Mouse (Mus musculus) c-Kit-negative CD71-positive TER-119-positive erythroid progenitor cells, embryonic 14.5 days (primary cell): ENCODE results near the gene Kcnq2.

Experiments used
- DNase-seq: peaks from one replicate; pipeline ENCODE4 v3.0.0-alpha.2; 2013; ENCODE audit warnings: low read depth, low spot score

Gene Kcnq2

DNA sequence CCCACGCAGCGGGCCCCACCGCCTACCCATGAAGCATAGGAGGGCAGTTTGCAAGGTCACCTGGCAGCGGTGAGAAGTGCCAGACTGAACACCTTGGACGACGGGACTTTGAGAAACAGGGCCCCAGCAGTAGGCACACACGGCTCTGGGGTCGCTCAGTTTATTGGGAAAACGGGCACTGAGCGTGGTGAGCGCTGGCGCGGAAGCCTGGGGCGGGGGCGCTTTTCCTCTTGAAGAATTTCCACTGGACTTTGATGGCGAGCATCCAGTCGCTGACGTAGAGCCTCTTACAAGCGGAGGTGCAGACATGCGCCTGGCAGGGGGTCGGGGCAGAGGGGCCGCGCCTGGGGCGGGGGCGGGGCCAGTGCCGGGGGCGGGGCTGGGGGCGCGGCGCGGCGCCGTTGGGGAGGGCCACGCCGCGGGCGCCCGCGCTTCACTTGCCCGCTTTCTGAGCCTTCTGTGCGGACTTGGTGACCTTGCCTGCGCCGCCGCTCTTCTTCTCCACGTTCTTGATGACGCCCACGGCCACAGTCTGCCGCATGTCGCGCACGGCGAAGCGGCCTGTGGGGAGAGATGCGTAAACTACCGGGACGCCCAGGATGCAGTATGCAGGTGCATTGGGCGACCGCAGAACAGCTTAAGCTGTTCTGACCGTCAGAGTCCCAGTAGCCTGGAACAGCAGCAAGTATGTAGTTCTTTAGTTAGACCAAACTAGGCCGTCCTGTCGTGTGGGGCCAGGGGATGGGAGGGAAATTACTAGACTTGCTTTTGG is 12.6 kb upstream of the Kcnq2 start:
- DNase-seq: no peak

DNA sequence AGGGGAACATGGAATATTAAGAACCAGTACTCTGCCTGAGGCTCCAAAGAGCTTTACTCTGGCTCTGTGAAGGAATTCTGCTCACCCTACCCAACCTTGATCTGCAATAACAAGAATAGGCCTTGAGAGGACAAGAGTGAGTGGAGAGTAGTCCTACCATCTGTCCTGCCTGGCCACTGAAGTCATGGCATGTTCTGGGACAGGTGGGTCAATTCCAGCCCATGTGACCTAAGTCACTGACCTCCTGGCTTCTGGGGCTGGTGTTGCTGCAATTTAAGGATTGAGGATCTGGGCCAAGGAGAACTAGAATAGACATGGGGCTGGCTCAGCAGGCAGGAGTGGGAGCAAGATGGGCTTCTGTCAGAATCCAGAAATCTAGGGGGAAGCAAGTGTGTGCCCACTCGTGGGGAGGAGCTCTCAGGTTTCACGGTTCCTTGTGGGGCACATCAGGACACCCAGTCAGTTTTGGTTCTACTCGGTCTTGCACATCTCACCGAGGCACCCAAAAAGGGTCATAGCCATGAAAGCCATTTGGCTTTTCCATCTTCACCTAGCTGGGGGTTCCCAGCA is 12.0 kb upstream of the Kcnq2 start:
- DNase-seq: no peak

DNA sequence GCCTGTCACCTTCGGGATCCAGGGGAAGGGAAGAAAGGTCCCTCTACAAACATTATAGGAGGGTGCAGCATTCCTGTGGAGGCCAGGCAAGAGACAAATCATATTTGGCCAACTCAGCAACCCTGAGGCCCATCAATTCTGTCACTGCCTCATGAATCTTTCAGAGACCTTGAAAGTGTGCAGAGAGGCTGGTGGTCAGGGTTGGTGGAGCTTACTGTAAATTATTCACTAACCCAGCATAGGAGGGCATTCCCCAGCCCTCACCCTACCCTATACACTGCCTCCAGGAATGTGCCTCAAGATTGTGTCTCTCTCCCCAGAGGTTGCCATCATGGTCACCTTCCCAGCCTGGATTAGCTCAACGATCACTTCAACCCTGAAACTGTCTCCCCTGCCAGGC is 9.6 kb upstream of the Kcnq2 start:
- DNase-seq: no peak

DNA sequence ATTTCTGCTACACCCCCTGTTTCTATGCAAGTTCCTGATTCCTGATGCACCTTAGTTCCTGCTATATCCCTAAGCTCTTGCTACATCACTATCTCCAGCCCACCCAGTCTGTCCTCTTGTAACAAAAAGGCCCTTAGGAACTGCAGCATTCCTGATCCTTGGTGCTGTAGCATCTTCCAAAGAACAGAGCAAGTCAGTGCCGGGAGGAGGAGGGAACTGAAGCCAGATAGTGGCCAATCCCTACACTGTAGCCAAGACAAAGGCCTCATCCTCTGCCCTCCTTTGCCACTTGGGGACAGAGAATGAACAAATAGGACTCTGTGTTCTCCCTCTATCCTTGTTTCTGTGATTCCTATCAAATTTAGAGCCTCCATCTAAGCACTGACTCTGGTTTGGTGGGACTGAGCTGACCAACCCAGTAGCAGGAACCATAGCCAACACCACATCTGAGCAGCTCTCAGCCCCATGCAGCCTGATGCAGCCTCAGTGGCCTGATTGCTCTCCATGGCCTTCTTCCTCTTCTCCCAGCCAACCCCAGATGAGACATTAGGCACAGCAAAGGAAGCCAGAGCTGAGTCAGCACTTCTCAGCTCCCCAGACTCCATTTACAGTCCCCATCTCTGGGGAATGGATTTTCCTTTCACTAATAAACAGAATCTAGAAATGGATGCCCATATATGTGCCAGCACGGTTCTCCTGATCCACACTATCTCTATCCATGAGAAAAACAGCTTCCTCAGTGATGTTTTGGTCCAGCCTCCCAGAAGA is 8.6 kb upstream of the Kcnq2 start:
- no peak for DNase-seq

DNA sequence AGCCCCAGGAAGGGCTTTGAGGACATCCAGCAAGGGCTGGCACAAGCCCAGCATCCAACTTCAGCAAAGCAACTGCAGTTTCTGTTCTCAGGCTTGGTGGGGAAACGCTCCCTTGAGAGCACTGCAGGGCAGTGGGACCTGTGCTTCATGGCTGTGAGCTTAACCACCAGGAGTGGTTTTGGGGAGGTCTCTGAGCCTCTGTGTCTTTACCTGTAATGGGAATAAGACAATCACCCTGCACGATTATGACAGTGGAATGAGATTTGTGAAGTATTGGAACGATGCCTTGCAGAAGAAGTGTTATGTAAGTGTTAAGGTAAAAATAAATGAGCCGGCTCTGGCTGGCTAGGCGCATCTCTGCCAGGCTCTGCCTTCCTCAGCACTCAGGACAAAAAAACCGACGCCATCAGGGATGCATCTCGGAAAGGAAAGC is 7.6 kb upstream of the Kcnq2 start:
- no peak for DNase-seq

DNA sequence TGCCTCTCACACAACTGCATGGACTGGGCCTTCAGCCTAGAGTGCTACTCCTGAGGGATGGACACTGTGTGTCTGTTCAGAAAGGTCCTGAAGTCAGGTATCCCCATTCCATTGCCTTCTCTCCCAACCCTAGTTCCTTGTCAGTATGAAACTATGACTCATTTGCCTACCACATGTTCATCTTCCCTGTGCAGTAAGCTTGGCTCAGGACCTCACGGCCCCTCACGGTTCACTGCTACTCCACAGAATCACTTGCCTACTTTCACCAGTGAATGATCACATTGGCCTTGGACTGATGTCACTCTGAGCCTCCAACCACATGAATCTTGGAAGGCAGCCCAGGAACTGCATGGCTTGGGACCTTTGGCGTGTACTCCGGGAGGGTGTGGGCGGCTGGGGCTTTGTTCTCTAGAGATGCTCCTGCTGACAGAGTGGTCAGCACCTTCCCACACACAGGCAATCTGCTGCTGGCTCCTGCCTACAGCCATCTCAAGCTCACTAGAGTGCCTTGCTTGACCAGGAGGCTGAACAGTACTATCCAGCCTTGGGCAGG is 4.6 kb upstream of the Kcnq2 start:
- no peak for DNase-seq

DNA sequence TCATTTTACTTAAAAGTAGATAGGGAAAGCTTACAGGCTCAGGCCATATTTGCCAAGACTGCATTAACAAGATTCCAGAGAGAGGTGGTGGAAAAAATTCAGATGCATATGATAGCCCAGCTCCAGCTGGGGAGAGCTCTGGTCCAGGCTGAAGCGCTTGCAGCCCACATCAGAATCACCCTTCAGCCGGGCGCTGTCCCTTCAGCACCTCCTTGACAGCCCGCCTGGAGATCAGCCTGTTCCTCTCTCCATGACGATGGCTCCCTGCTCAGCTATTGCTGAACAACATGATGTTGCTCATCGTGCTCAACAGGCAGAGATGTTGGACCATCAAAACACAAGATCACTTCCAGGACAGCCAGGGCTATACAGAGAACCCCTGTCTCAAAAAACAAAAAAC is 1.8 kb upstream of the Kcnq2 start:
- no peak for DNase-seq

DNA sequence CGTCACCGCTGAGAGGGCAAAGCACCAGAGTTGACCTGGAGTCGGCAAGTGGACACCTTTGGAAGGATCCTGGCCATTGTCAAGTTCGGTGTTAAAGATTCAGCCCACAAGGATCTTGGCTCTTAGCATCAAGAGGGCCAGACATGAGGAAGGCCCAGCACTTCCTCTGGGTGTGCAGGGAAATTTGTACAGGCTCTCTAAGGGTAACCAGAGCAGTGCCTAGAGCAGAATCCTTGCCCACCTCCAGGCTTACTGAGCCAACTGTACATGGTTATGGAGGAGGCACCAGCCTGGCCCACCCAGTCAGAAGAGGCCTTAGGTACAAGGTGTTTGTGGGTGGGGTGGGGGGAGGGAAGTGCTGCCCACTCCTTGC is 332 bp upstream of the Kcnq2 start:
- no peak for DNase-seq

DNA sequence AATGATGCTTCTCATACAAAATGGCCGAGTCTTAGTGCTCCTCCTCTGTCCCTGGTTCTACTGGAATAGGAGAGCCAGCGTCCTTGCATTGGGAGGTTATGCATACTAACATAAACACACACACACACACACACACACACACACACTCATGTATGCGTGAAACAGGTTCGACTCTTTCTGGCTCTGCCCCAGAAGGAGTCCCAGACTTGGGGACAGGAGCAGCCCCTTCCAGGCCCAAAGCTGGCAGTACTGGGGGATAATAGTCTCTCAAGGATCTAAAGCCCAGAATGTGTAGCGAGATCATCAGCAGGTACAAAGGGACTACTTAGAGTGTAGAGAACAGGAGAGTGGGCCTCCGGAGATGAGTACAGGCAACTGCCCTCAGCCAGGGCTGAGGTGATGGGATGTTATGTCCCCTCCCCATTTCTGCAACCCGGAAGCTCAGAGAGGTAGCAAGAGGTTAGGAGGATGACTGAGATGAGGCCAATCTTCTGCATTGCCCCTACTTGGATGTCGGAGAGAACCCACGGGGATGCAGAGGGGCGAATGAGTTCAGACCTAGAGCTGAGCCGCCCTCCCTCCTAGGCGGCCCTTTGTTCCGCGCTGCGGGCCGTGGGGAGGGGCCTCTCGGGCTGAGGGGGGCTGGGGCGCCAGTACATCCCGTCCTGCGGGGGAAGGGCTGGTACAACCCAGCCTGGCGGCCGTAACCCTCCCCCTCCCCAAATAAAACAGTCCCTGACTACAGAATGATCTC is 1.1 kb downstream of the Kcnq2 start:
- no peak for DNase-seq

DNA sequence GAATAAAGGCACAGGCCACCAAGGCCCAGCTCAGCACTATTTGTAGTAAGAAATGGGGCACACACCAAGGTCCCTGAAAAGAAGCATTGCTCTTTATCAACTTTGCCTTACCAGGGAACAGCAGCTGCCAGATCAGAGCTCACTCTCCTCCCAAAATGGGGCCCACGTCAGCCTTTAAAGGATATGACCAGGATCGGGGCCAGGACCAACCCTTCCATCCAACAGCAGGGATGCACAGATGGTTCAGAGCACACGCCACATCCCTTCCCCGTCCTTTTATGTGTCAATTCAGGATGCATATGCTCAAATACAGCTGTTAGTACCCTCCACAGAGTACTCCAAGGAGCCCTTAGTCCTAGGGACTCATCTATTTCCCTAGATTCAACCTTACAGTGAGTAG is 4.9 kb downstream of the Kcnq2 start:
- no peak for DNase-seq

DNA sequence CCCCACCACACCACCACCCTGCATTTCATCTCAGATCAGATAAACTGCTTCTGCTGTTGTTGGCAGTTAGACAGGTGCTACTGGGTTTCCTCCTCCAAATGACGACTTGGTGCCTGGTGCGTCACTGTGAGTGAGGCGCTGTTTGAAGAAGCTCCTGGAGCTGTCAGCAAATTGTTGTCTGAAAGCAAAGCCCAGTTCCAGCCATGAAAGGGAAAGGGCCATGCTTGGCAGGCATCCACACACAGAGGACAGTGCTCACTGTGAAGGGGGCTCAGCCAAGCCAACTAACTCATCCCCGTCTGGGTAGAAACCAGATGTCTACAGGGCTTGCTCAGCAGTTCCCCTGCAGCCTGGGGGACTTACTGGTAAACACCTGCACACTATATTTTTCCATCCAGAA is 6.1 kb downstream of the Kcnq2 start:
- DNase-seq: no peak

DNA sequence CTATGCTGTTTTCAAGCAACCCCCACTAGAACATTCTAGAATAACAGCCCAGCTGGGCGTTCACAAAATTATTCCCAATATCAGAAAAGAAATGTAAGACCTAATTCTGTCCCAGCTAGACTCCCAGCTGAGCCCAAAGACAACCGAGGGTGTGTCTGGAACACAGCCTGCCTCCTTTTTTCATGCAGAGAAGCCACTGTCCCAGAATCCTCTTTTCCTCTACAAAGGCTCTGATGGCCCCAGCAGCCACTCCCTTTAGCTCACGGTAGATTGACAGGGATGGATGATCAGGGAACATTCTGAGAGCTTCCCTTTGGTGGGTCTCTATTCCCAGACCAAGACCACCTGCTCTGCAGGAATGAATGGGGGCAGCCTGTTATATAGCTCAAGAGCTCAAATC is 7.3 kb downstream of the Kcnq2 start:
- no peak for DNase-seq

DNA sequence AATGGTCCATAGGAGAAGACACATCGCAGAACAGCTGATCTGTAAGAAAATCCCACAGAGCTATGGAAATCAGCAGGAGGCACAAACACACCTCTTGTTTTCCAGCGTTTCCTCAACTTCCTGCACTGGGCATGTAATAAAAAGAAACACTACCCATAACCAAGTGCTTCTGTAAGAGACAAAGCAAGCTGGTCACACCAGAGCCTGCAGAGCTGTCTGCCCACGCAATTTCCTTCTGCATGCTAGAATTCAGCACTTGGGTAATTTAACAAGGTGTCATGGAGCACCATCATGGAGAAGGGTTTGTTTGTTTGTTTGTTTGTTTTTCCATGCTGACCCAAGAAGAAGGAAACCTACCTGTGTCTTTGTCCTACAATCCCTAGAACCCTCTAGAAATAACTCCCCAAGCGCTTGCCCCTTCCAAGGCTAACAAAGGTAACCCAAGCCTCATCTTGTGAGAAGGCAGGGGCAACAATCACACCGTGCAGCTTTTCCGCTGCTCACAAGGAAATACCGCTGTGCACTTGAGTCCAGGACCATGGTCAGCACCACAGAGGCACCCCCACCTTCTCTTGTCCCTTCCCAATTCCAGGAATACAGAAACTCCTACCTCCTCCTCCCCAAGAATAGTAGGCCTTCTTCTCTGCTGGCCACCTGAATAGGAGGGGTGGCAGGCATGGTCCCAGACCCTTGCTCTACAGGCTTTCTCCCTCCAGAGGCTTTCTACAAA is 9.2 kb downstream of the Kcnq2 start:
- DNase-seq: no peak

DNA sequence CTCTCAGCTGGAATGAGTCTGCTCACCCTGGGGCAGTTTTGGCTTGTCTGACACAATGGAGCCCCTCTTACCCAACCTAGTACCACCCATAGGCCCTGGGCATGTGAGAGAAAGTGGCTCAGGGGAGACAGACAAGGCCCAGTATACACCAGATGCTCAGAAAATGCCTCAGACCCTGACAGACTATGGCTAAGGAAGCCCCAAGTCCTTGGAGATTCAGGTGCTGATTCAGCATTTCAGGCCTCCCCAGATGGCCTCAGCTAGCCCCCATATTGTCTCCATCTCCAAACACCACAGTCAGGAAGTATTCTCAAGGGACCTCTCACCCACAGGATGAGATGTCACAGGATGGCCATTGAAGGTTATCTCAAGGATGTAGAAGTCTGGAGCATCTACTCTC is 12.5 kb downstream of the Kcnq2 start:
- no peak for DNase-seq

DNA sequence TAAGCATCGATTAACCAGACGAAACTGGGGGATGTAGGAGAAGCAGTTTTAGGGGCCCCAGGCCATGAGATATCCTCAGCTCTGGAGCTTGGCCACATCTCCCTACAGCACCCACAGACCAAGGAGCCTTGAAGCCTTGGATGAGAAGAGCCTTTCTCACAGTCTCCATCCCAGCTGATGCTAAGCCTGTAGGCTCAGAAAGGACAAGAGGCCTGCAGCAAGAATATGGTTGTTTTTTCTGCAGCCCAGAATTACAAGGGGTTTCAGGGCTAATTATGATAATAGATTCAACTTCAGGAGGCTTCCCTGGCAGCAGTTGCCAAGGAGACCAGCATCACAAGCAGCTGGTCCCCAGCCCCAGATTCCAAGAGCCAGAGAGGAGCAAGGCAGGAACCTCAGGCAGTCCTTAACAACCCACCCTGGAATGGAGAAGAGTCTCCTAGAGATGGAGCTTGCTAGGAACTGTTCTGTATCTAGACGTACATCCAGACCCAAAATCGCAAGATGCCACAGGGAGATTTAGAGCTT is 14.1 kb downstream of the Kcnq2 start:
- DNase-seq: no peak

DNA sequence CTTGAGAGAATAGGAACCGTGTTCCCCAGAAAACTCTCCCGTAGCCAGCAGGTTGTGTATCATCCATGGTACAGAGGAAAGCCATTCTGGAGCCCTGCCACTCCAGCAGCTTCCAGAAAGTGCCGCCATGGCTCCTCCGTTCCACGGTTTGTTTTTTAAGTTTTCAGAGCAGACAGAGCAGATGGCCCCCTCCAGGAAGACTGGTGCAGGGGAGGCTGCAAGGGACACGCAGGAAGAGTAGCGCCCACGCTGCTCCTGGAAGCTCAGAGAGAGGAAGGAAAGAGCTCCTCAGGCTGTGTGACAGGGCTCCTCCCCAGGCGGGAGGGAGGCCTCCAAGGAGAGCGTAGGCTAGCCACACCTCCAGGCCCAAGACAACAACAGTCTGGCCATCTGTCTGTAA is 15.1 kb downstream of the Kcnq2 start:
- no peak for DNase-seq

DNA sequence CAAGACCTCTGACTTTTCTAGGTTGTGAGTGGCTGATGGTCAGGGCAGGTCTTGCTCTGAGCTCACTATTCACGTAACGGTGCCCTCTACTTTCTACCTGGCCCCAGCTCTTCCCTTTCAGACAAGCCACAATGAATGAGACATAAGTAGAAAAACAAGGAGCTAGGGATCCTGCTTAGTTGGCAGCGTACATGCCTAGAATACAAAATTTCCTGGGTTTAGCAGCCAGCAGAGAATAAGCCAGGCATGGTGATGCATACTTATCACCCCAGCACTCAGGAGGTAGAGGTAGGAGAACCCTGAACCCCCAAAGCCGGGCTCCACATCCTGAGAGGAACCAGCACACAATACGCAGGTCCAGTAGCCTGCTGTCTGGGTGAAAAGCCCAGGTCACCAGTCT is 18.7 kb downstream of the Kcnq2 start:
- DNase-seq: no peak

DNA sequence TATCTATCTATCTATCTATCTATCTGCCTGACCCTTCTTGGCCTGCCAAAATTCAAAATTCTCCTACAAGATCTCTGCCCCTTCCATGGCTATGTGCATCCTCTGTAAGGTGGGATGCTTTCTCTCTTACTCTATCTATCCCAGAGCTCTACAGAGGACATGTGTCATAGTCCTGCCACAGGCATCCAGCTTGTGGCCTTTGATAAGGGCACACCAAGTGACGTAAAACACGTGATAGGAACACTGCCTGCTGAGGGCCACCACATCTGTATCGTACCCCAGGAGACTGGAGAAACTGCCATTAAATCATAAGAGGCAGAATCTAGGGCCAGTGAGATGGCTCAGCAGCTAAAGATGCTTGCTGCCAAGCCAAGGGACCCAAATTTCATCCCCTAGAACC is 19.7 kb downstream of the Kcnq2 start:
- no peak for DNase-seq

DNA sequence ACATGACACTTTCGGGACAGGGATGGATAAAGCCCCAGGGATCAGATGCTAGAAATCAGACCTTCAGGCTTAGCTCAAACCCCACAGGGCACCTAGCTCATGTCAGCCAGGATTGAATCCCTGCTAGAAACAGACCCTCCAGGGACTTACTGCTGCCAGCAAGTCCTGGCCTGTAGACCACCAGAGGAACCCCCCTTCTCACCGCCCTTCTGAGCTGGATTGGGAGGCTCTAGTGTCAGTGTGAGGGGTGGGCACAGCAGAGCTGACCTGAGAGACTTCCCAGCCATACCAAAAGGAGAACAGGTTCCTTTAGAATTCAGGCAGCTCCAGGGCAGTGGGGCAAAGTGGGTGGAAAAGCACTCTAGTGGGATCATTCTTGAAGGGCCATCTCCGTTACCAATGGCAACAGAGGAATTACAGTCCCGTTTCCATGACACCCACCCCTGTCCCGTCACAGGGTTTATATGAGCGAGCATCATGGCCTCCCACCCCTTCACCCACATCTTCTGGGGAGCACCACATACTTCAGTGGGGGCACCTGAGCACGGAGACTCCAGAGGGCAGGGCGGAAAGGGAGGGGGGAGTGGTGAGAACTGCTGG is 21.2 kb downstream of the Kcnq2 start:
- no peak for DNase-seq

DNA sequence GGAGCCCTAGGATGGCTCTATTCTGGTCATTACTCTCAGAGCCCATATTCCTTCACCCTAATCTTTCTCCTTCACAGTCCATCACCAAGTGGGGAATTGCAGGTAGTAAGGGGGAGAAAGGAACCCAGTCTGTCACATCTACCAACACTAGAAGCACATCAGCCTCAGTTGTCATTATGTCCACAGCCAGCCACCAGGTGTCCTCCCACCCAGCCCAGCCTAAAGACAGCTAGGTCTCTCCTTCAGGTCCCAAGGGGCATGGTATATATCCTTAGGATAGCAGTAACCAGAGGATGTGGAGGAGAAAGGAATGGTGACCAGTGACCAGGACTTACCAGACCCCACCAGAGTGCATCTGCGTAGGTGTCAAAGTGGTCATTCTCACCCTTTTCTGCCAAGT is 23.4 kb downstream of the Kcnq2 start:
- no peak for DNase-seq

DNA sequence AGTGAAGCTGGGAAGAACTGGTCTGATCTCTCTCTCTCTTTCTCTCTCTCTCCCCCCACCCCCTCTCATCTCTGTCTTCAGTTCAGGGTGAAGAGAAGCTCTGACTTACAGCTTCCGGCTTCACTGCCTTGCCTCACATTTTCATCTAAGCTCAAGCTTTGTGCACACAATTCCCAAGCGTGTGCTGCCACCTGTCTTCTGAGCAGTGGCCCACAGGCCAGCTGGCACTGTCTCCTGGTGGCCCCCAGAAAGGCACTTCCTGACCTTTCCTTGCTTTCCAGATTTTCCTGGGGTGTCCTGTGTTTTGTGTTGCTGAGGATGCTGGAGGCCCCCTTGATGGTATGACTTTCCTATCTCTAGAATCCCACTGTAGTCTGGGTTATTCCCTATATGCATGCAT is 31.0 kb downstream of the Kcnq2 start:
- DNase-seq: no peak
